Mouse (Mus musculus): ENCODE data around the gene Cdkl3. TPM values are rescaled to one million over a fixed set of nuclear protein-coding genes. Genes with fewer than 3 reads are reported as not detected.

Gene Cdkl3
- 6.5 and 7.0 TPM in 2 replicates for polyA plus RNA-seq (2015; fragmentation: Nextera tagmentation; extraction: Ambion mirVana)

DNA sequence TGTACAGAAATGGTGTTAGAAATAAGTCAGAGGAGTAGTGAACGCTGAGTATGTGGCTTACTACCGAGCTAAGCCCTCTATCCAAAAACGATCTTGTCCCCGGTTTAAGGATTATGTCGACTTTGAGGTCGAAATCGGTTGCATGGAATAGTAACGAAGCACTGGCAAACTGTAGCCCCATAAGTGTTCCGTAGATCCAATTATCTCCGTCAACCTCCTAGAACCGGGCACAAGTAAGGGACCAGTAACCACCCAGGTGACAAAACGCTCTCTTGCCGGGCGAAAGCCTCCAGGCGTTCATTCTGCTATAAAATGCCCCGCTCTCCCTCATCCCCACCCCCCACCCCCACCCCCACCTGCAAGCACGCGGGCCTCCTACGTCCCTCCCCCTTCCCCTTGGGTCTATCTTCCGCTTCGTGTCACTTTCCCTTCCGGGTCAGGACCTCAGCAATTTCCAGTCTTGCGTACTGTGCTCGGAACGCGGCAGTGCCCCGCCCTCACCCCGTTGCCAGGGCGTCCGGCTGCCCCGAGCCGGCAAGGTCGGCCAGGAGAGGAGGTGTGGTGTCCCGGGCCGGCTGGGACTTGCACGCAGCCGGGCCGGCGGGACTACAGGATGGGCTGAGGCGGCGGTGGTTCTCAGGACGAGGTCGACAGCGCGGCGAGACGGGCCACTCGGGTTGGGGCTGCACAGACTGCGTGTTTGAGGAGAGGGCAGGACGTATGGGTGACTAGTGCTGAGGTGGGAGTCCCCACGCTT, at the start of gene Cdkl3:
Cdkl3 (plus strand) TSS at position 450 of the 757 bp plus-strand sequence.
- peak within 1 kb of the TSS; percentile 86 for H3K4me3 ChIP-seq
- H3K9me3 ChIP-seq: no peaks in the 10 kb centered on the region
- peak within 1 kb of the TSS; percentile 70 for H3K4me2 ChIP-seq
- peak; percentile 88 for ATAC-seq (ENCODE audit: borderline replicate concordance, extremely low read depth, low FRiP score, low TSS enrichment)
- no peaks in the 10 kb centered on the region for H3K27me3 ChIP-seq
- peak within 1 kb of the TSS; percentile 95 for H3K27ac ChIP-seq
- under 1% methylated on average over 51 of the region's 51 CpGs for WGBS
- H3K4me1 ChIP-seq: peaks cover 27% of the 10 kb centered on the region
- peak within 1 kb of the TSS; percentile 79 for H3K9ac ChIP-seq
- H3K36me3 ChIP-seq: no peaks in the 10 kb centered on the region

DNA sequence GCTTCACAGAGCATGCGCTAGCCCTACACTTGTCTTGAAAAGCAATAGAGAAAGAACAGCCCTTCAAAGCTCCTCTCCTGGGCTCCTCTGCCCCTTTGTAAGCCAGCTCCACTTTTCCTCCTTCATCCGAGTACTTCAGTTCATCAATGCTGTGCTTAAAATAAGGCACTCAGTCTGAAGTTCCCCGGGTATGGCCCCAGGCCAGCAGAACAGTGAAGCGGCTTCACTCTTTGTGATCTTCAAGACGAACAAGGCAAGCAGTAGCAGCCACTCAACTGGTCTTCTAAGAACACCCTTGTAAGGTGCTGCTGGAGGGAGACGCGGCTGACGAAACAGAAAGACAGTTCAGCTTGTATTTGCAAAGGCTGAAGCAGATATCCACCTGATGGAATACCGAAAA, 47.9 kb upstream of the Cdkl3 start:
- H3K27me3 ChIP-seq: no peaks in the 10 kb centered on the region
- 0 out of 2 replicates have a peak, but pooled peaks cover 3% of the 10 kb centered on the region for H3K4me1 ChIP-seq
- no peak overlapping the region for H3K4me2 ChIP-seq
- 58% methylated on average over 9 of the region's 9 CpGs for WGBS
- no peaks in the 10 kb centered on the region for H3K9me3 ChIP-seq
- H3K9ac ChIP-seq: no peak overlapping the region
- no peak overlapping the region for H3K27ac ChIP-seq
- H3K36me3 ChIP-seq: no peaks in the 10 kb centered on the region
- H3K4me3 ChIP-seq: no peak overlapping the region
- ATAC-seq (ENCODE audit: borderline replicate concordance, extremely low read depth, low FRiP score, low TSS enrichment): no peak

DNA sequence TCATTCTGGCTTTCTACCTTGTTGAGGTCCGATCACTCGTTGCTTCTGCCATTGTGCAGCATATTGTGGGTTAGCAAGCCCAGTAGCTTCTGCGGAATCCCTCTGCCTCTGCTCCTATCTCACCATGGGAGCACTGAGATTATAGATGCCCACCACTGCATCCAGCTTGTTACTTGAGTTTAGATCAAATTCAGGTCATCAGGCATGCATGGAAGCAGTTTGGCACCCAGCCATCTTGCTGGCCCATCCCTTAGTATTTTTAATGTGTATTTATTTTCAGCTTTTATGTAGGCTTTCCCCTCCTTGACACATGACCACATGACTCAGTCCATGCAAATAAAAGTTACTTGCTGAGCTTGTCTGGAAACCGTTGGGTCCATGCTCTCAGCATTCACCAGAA, 46.3 kb upstream of the Cdkl3 start:
- ATAC-seq (ENCODE audit: borderline replicate concordance, extremely low read depth, low FRiP score, low TSS enrichment): no peak
- Histone ChIP-seq H3K36me3 (no peaks in the 10 kb centered on the region), H3K4me3 (no peak overlapping the region), H3K27me3 (no peaks in the 10 kb centered on the region), H3K9ac (no peak overlapping the region), H3K9me3 (no peaks in the 10 kb centered on the region), H3K27ac (no peak overlapping the region), H3K4me1 (0 out of 2 replicates have a peak, but pooled peaks cover 3% of the 10 kb centered on the region), H3K4me2 (no peak overlapping the region)
- WGBS: 79% methylated on average over 4 of the region's 4 CpGs

GRCm38 (mm10) chr11:51959511-51959910, 44.5 kb upstream of the Cdkl3 start:
- H3K9me3 ChIP-seq: no peaks in the 10 kb centered on the region
- ATAC-seq (ENCODE audit: borderline replicate concordance, extremely low read depth, low FRiP score, low TSS enrichment): no peak
- H3K36me3 ChIP-seq: no peaks in the 10 kb centered on the region
- H3K27ac ChIP-seq: no peak overlapping the region
- WGBS: 87% methylated on average over 5 of the region's 5 CpGs
- no peak overlapping the region for H3K9ac ChIP-seq
- H3K4me2 ChIP-seq: no peak overlapping the region
- H3K4me3 ChIP-seq: no peak overlapping the region
- H3K27me3 ChIP-seq: no peaks in the 10 kb centered on the region
- H3K4me1 ChIP-seq: 0 out of 2 replicates have a peak, but pooled peaks cover 3% of the 10 kb centered on the region

DNA sequence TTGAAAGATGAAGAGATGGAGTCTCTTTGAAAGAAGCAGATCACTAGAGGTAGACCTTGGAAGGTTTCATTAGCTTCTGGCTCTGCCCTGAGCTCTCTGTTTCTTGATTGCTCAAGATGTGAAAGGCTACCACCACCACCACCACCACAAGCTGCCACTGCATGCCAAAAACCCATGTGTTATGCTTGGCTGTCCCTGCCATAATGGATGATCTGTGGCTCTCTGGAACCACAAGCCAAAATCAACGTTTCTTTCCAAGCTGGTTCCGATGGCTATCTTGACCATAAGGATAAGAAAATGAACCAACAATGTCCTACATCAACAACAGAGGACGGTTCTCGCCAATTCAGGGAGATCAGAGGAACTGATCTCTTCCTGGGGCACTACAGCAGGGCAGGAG, 44.0 kb upstream of the Cdkl3 start:
- ATAC-seq (ENCODE audit: borderline replicate concordance, extremely low read depth, low FRiP score, low TSS enrichment): no peak
- 0 out of 2 replicates have a peak, but pooled peaks cover 3% of the 10 kb centered on the region for H3K4me1 ChIP-seq
- WGBS: 80% methylated on average over 4 of the region's 4 CpGs
- no peak overlapping the region for H3K4me3 ChIP-seq
- H3K27ac ChIP-seq: no peak overlapping the region
- no peaks in the 10 kb centered on the region for H3K36me3 ChIP-seq
- H3K9me3 ChIP-seq: no peaks in the 10 kb centered on the region
- H3K4me2 ChIP-seq: no peak overlapping the region
- no peaks in the 10 kb centered on the region for H3K27me3 ChIP-seq
- H3K9ac ChIP-seq: no peak overlapping the region

GRCm38 (mm10) chr11:51960967-51961471, 43.0 kb upstream of the Cdkl3 start:
- Histone ChIP-seq H3K9ac (no peak overlapping the region), H3K27ac (peak overlapping the region; percentile 77)

GRCm38 (mm10) chr11:51961761-51962160, 42.3 kb upstream of the Cdkl3 start:
- H3K9ac ChIP-seq: no peak overlapping the region
- no peak for ATAC-seq (ENCODE audit: borderline replicate concordance, extremely low read depth, low FRiP score, low TSS enrichment)
- WGBS: 84% methylated on average over 8 of the region's 8 CpGs

More at GRCm38 (mm10) chr11:51960967-51961471, 43.0 kb upstream of the Cdkl3 start:
- Histone ChIP-seq H3K9me3 (no peaks in the 10 kb centered on the region), H3K27me3 (no peaks in the 10 kb centered on the region), H3K4me3 (no peak overlapping the region), H3K36me3 (no peaks in the 10 kb centered on the region), H3K4me2 (no peak overlapping the region), H3K4me1 (0 out of 2 replicates have a peak, but pooled peaks cover 3% of the 10 kb centered on the region)
- 40% methylated on average over 11 of the region's 11 CpGs for WGBS
- peak; percentile 69 for ATAC-seq (ENCODE audit: borderline replicate concordance, extremely low read depth, low FRiP score, low TSS enrichment)

GRCm38 (mm10) chr11:51962277-51962676, 41.7 kb upstream of the Cdkl3 start:
- ATAC-seq (ENCODE audit: borderline replicate concordance, extremely low read depth, low FRiP score, low TSS enrichment): no peak
- Histone ChIP-seq H3K4me1 (0 out of 2 replicates have a peak, but pooled peaks cover 3% of the 10 kb centered on the region), H3K4me2 (no peak overlapping the region), H3K9ac (no peak overlapping the region), H3K27ac (no peak overlapping the region), H3K4me3 (no peak overlapping the region), H3K9me3 (no peaks in the 10 kb centered on the region), H3K36me3 (no peaks in the 10 kb centered on the region), H3K27me3 (no peaks in the 10 kb centered on the region)
- WGBS: 89% methylated on average over 7 of the region's 7 CpGs

More at GRCm38 (mm10) chr11:51961761-51962160, 42.3 kb upstream of the Cdkl3 start:
- Histone ChIP-seq H3K4me2 (no peak overlapping the region), H3K9me3 (no peaks in the 10 kb centered on the region), H3K27ac (no peak overlapping the region), H3K27me3 (no peaks in the 10 kb centered on the region), H3K4me1 (0 out of 2 replicates have a peak, but pooled peaks cover 3% of the 10 kb centered on the region), H3K4me3 (no peak overlapping the region), H3K36me3 (no peaks in the 10 kb centered on the region)

GRCm38 (mm10) chr11:51966651-51967050, 37.4 kb upstream of the Cdkl3 start:
- Histone ChIP-seq H3K9ac (no peak overlapping the region), H3K4me1 (peaks cover 11% of the 10 kb centered on the region), H3K36me3 (peaks cover 26% of the 10 kb centered on the region), H3K27ac (no peak overlapping the region), H3K4me3 (no peak overlapping the region), H3K9me3 (no peaks in the 10 kb centered on the region), H3K27me3 (no peaks in the 10 kb centered on the region), H3K4me2 (no peak overlapping the region)
- WGBS: 69% methylated on average over 5 of the region's 5 CpGs
- ATAC-seq (ENCODE audit: borderline replicate concordance, extremely low read depth, low FRiP score, low TSS enrichment): no peak

DNA sequence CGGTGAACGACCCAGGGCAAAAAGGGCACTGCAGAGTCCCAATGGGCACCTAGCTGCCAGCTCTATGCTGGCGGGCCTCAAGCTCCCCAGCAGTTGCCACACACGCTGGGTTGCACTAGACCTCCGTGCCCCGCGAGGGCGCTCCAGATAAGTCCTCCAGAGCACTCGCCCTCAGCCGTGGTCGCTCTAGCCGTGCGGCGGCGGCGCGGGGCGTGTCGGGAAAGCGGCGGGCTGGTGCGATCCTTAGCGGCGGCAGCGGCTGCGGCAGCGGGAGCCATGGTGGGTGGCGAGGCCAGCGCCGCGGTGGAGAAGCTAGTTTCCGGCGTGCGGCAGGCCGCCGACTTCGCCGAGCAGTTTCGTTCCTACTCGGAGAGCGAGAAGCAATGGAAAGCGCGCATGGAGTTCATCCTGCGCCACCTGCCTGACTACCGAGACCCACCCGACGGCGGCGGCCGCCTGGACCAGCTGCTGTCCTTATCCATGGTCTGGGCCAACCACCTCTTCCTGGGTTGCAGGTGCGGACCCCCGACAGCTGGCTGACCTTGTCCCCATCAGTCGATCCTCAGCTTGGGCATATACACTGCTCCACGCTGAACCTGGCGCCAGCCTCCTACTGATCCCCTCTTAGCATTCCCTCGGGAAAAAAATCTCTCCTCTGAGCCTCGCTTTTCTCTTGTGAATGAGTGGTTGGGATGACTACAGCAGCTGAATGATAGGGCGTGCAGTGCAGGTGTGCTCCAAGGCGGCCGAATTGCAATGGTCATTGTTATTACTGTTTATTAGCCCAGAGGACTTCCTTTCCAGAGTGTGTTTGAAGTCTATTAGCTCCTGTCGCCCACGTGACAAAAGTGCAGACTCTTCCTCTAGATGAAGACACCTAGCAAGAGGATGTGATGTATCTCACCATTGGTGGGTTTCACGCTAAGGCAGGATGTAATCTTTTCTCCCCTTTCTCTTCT, 36.3 kb upstream of the Cdkl3 start, which contains the start of gene Cdkn2aipnl:
Cdkn2aipnl (plus strand) TSS at position 219 of the 959 bp plus-strand sequence.
- H3K9me3 ChIP-seq: no peaks in the 10 kb centered on the region
- H3K27me3 ChIP-seq: no peaks in the 10 kb centered on the region
- WGBS: 1% methylated on average over 60 of the region's 63 CpGs
- peak within 1 kb of the TSS; percentile 56 for H3K4me3 ChIP-seq
- ATAC-seq (ENCODE audit: borderline replicate concordance, extremely low read depth, low FRiP score, low TSS enrichment): peak; percentile 96
- peak within 1 kb of the TSS; percentile 58; the same call in 1 of the 2 replicates for H3K27ac ChIP-seq
- H3K4me1 ChIP-seq: peaks cover 11% of the 10 kb centered on the region
- H3K36me3 ChIP-seq: peaks cover 37% of the 10 kb centered on the region
- H3K9ac ChIP-seq: peak within 1 kb of the TSS; percentile 58
- peak within 1 kb of the TSS; percentile 76 for H3K4me2 ChIP-seq

DNA sequence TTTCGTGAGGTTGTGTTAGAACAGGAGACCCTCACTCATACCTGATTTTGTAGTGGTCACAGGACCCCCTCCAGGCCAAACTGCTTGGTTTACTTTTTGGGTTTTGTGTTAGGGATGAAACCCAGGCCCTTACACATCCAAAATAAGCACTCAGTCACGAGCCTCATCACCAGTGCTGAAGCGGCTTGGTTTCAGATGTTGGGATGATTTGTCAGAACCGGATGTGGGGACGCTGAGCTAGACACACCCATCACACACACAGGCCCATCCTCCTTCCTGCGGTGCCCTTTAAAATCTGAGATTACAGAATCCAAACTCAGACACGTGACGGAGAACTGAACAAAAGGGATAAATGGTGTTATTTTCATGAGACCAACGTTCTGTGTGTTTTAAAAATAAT, 35.1 kb upstream of the Cdkl3 start:
- Histone ChIP-seq H3K4me2 (peak overlapping the region; percentile 76), H3K9me3 (no peaks in the 10 kb centered on the region), H3K9ac (no peak overlapping the region), H3K4me1 (peaks cover 11% of the 10 kb centered on the region), H3K27me3 (no peaks in the 10 kb centered on the region), H3K4me3 (peak overlapping the region; percentile 56; the same call in 1 of the 2 replicates), H3K27ac (no peak overlapping the region), H3K36me3 (peaks cover 48% of the 10 kb centered on the region)
- WGBS: 93% methylated on average over 9 of the region's 9 CpGs
- no peak for ATAC-seq (ENCODE audit: borderline replicate concordance, extremely low read depth, low FRiP score, low TSS enrichment)

Measured in lung, embryonic 15.5 days (tissue).